Mouse (Mus musculus) liver, adult 2 months (tissue): Measurements from ENCODE around the gene Phkb. TPM values are rescaled to one million over a fixed set of nuclear protein-coding genes. Genes with fewer than 3 reads are reported as not detected.
A peak's percentile ranks its signal among the peaks of the same experiment; 100 is the strongest.
"Not testable (repeated sequence)": the region's sequence is repeated elsewhere in the genome, so short reads cannot be mapped to it uniquely, and the experiment has no call there.

ENCODE experiments used
- DNase-seq: peaks from one replicate; pipeline ENCODE4 v3.0.0-alpha.2; 2011; ENCODE audit warnings: low read depth, low spot score; ENCODE audit errors: extremely low read depth
- H3K27ac ChIP-seq: fragments of 200-500 bp; replicated peaks from 2 replicates; pipeline ENCODE4 v1.5.1; 2012; ENCODE audit warnings: low read depth, mild to moderate bottlenecking, control low read depth, inconsistent platforms, low read length; ENCODE audit not compliant: insufficient read depth
- H3K27me3 ChIP-seq: fragments of 200-500 bp; 2 replicates; pipeline ENCODE4 v1.6.1; 2012; ENCODE audit warnings: mild to moderate bottlenecking, moderate library complexity, low read length, inconsistent platforms; ENCODE audit not compliant: control insufficient read depth, insufficient read depth
- H3K36me3 ChIP-seq: fragments of 200-500 bp; 2 replicates; pipeline ENCODE4 v1.6.1; 2012; ENCODE audit warnings: low read length, inconsistent platforms; ENCODE audit not compliant: control insufficient read depth, insufficient read depth
- H3K4me1 ChIP-seq: fragments of 200-500 bp; 2 replicates; pipeline ENCODE4 v1.6.1; 2011; ENCODE audit warnings: low read length; ENCODE audit not compliant: control insufficient read depth, insufficient read depth
- H3K4me3 ChIP-seq: fragments of 200-500 bp; 2 replicates; pipeline ENCODE4 v1.5.1; 2011; ENCODE audit warnings: low read depth, mild to moderate bottlenecking, control low read depth, low read length, moderate library complexity; ENCODE audit not compliant: insufficient read depth
- H3K79me2 ChIP-seq: fragments of 200-500 bp; 2 replicates; pipeline ENCODE4 v1.6.1; 2012; ENCODE audit warnings: inconsistent platforms, mild to moderate bottlenecking, low read length, moderate library complexity; ENCODE audit not compliant: control insufficient read depth, insufficient read depth
- H3K9ac ChIP-seq: fragments of 200-500 bp; 2 replicates; pipeline ENCODE4 v1.6.1; 2012; ENCODE audit warnings: low read depth, mild to moderate bottlenecking, control low read depth, inconsistent platforms, low read length
- CTCF ChIP-seq: fragments of 200-500 bp; IDR thresholded peaks from 2 replicates; pipeline ENCODE4 v1.5.1; 2011; ENCODE audit warnings: low read depth, low read length, control low read depth
- POLR2A ChIP-seq: fragments of 200-500 bp; IDR thresholded peaks from 2 replicates; pipeline ENCODE4 v1.6.1; 2011; ENCODE audit warnings: low read length, control low read depth; ENCODE audit not compliant: insufficient read depth; ENCODE audit errors: extremely low read depth
- WGBS: fragments of 180-500 bp; shearing (Covaris S2); methylation state at CpG from one replicate; pipeline ENCODE4 v1.1.7; 2018; 5-methylcytosine and 5-hydroxymethylcytosine counted together
- polyA plus RNA-seq: library from polyadenylated mRNA; depleted of rRNA; stranded (reverse); fragments of >200 nt; gene quantifications from 2 replicates; pipeline ENCODE4 v1.2.3, GENCODE M21; 2012; rRNA removed
- total RNA-seq: library from RNA; depleted of rRNA; stranded (reverse); fragments of >200 nt; gene quantifications from 2 replicates; pipeline ENCODE4 v1.2.3, GENCODE M21; 2014; rRNA removed

Gene Phkb
- total RNA-seq (17.0 and 25.7 TPM in 2 replicates), polyA plus RNA-seq (4.1 and 4.7 TPM in 2 replicates)

DNA sequence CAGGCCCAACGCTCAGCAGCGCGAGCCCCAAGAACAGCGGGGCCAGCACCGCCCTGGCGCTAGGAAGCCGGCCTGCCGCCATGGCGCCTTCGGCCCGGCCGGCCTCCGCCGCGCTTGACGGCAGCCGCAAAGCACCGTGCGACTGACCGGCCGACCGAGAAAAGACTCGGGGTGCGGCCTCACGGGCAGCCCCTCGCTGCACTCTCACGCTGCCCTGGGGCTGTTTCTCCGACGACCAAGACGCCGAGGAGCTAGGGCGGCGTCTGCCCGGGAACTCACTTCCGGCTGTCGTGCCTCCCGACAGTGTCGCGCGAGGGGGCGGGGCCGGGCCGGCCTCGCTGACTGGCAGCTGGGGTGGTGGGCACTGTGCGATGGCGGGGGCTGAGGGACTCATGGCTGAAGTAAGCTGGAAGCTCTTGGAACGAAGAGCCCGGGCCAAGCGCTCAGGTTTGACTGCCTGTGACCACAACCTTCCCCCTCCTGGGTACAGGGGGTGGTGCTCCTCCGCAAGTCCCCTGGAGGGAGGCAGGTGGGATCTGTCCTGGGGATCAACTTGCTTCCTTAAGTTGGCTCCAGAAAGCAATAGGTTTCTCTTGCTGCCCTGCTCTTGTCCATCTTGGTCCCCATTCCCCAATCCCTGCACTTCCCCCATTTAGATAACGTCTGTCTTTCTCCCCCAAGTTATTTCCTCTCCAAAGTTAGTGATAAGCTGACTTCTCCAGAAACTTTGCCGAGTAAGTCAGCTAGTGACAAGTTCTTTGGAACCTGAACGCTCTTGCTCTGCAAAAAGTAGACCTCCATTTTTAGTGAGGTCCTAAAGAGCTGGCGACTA, at the start of gene Phkb, which contains the start of gene Itfg1:
Gene Phkb (plus strand): TSS at position 303 of the 832 bp plus-strand sequence.
Gene Itfg1 (minus strand): TSS at position 265 of the 832 bp plus-strand sequence.
- whole genome bisulfite sequencing, result under 1% methylated on average over 54 of the region's 54 CpGs
- Histone ChIP-seq H3K4me1 (peaks cover 5% of the 10 kb centered on the region), H3K4me3 (peak within 1 kb of the TSS; percentile 82), H3K79me2 (no peaks in the 10 kb centered on the region; the same call in 1 of the 2 replicates), H3K9ac (peak within 1 kb of the TSS; percentile 92), H3K36me3 (peaks cover 7% of the 10 kb centered on the region), H3K27ac (peak within 1 kb of the TSS; percentile 93), H3K27me3 (no peaks in the 10 kb centered on the region)
- peak; percentile 72 for DNase-seq
- TF ChIP-seq POLR2A (peak; percentile 62; the same call in 1 of the 2 replicates), CTCF (no peak)

GRCm38 (mm10) chr8:85796392-85796791, 44.4 kb upstream of the Phkb start:
- not testable (repeated sequence) for H3K79me2 ChIP-seq, H3K4me1 ChIP-seq, H3K9ac ChIP-seq, H3K4me3 ChIP-seq, DNase-seq, H3K27me3 ChIP-seq, H3K27ac ChIP-seq
- H3K36me3 ChIP-seq, result peaks cover 15% of the 10 kb centered on the region
- 98% methylated on average over 1 of the region's 1 CpGs for WGBS

- H3K36me3 ChIP-seq, result peaks cover 15% of the 10 kb centered on the region
- H3K4me1 ChIP-seq, result no peaks in the 10 kb centered on the region
- H3K79me2 ChIP-seq, result no peaks in the 10 kb centered on the region
- no peak overlapping the region for H3K9ac ChIP-seq
- H3K27me3 ChIP-seq, result no peaks in the 10 kb centered on the region
- 94% methylated on average over 1 of the region's 1 CpGs for WGBS
- H3K4me3 ChIP-seq, result no peak overlapping the region
- DNase-seq, result no peak
- TF ChIP-seq POLR2A (no peak), CTCF (no peak)
- no peak overlapping the region for H3K27ac ChIP-seq
Observed at GRCm38 (mm10) chr8:85800164-85800563, 40.6 kb upstream of the Phkb start.

DNA sequence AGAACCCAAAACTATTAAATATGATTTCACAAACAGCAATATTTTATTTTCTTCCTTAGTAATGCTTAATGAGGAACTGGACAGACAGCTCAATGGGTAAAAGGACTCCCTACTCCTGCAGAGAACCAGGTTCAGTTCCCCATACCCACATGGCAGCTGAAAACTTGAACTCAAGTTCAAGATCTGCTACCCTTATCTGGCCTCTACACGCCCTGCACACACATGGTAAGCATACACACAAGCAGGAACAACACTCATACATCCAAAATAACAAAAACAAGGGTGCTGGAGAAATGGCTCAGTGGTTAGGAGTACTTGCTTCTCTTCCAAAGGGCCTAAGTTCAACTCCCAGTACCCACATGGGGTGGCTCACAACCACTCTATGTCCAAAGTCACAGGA, 39.4 kb upstream of the Phkb start:
- Histone ChIP-seq H3K27ac (no peak overlapping the region), H3K4me1 (no peaks in the 10 kb centered on the region), H3K36me3 (peaks cover 15% of the 10 kb centered on the region), H3K79me2 (no peaks in the 10 kb centered on the region), H3K27me3 (no peaks in the 10 kb centered on the region), H3K9ac (no peak overlapping the region), H3K4me3 (no peak overlapping the region)
- TF ChIP-seq POLR2A (no peak), CTCF (no peak)
- 96% methylated on average over 1 of the region's 1 CpGs for WGBS
- DNase-seq, result no peak

GRCm38 (mm10) chr8:85813621-85814020, 27.1 kb upstream of the Phkb start:
- no peak for DNase-seq
- no peak for TF ChIP-seq POLR2A
- no peak for TF ChIP-seq CTCF
- Histone ChIP-seq H3K27me3 (no peaks in the 10 kb centered on the region), H3K36me3 (peaks cover 5% of the 10 kb centered on the region), H3K4me3 (no peak overlapping the region), H3K9ac (no peak overlapping the region), H3K79me2 (no peaks in the 10 kb centered on the region), H3K27ac (no peak overlapping the region), H3K4me1 (no peaks in the 10 kb centered on the region)
